In genomic region chr3:100035097-100035496, GRCm38 (mm10) we compare ENCODE assay signal across 23 mouse cellular contexts.
DNase-seq lines count a peak whose midpoint lies in the region; ATAC-seq lines count a peak whose summit lies in the region.
"Had no signal": no experiment of that assay in that cellular context is flagged by ENCODE, and none has a peak within 500 bp of the region (broad histone marks: within the 10 kb centered on the region; RNA-seq: fewer than 3 reads in every experiment).

No protein-coding gene starts in this region.

- ATAC-seq in forebrain, embryonic 16.5 days = peak; percentile 51; the same call in 1 of the 2 replicates
- ATAC-seq in midbrain, embryonic 12.5 days (ENCODE audit: low FRiP score, low read depth) = no peak
- no peak for ATAC-seq in midbrain, embryonic 16.5 days
- ATAC-seq in limb, embryonic 13.5 days (ENCODE audit: low FRiP score, low read depth) = peak; percentile 60
- ATAC-seq: inflammation-experienced regulatory T-cells, adult 6 months; midbrain, embryonic 15.5 days had no signal

- H3K4me1 ChIP-seq in forebrain, embryonic 16.5 days (replicated peaks; ENCODE audit: control insufficient read depth, insufficient read depth, low read length) = peaks cover 8% of the 10 kb centered on the region; the same call in 1 of the 2 replicates
- no peaks in the 10 kb centered on the region; the same call in 1 of the 2 replicates for H3K4me1 ChIP-seq in forebrain, embryonic 10.5 days
- H3K4me1 ChIP-seq in midbrain, embryonic 12.5 days = 0 out of 2 replicates have a peak, but pooled peaks cover 3% of the 10 kb centered on the region
- H3K4me1 ChIP-seq in midbrain, embryonic 16.5 days (ENCODE audit: control insufficient read depth, insufficient read depth, low read length) = no peaks in the 10 kb centered on the region
- peaks cover 57% of the 10 kb centered on the region for H3K4me1 ChIP-seq in limb, embryonic 13.5 days
- H3K4me1 ChIP-seq: heart, embryonic 10.5 days; heart, embryonic 15.5 days; midbrain, embryonic 15.5 days; neural tube, embryonic 12.5 days had no signal

- no peak overlapping the region for H3K4me3 ChIP-seq in forebrain, embryonic 16.5 days (replicated peaks; ENCODE audit: low read length)
- no peak overlapping the region for H3K4me3 ChIP-seq in forebrain, embryonic 10.5 days
- H3K4me3 ChIP-seq in midbrain, embryonic 12.5 days = no peak overlapping the region
- no peak overlapping the region for H3K4me3 ChIP-seq in midbrain, embryonic 16.5 days (ENCODE audit: low read depth, low read length)
- H3K4me3 ChIP-seq in limb, embryonic 13.5 days = no peak overlapping the region
- H3K4me3 ChIP-seq: heart, embryonic 10.5 days; heart, embryonic 15.5 days; midbrain, embryonic 15.5 days; neural tube, embryonic 12.5 days had no signal

- WGBS in forebrain, embryonic 16.5 days = 57% methylated on average over 3 of the region's 3 CpGs
- WGBS in forebrain, embryonic 10.5 days = 81% methylated on average over 3 of the region's 3 CpGs
- WGBS in midbrain, embryonic 12.5 days = 77% methylated on average over 3 of the region's 3 CpGs
- WGBS in midbrain, embryonic 16.5 days = 64% methylated on average over 3 of the region's 3 CpGs
- 66% methylated on average over 3 of the region's 3 CpGs for WGBS in limb, embryonic 13.5 days

- no peak for DNase-seq in forebrain, embryonic 10.5 days (ENCODE audit: extremely low spot score, low spot score)
- no peak for DNase-seq in ovary, postnatal 10 days (ENCODE audit: low spot score)
- DNase-seq: adrenal gland, postnatal 36 days; B cell, adult 2 months; cerebellum, postnatal 14 days; gastrocnemius, postnatal 10 days; kidney, adult 11 months; kidney, postnatal 25 days; liver; lung, embryonic 14.5 days; lung, postnatal 14 days; thymus, adult 2 months had no signal

- no peaks in the 10 kb centered on the region for H3K36me3 ChIP-seq in forebrain, embryonic 16.5 days (ENCODE audit: control insufficient read depth, insufficient read depth)
- no peaks in the 10 kb centered on the region for H3K36me3 ChIP-seq in forebrain, embryonic 10.5 days (replicated peaks)
- no peaks in the 10 kb centered on the region for H3K36me3 ChIP-seq in midbrain, embryonic 12.5 days
- H3K36me3 ChIP-seq in midbrain, embryonic 16.5 days (ENCODE audit: control insufficient read depth, insufficient read depth, low read length) = no peaks in the 10 kb centered on the region
- no peaks in the 10 kb centered on the region for H3K36me3 ChIP-seq in limb, embryonic 13.5 days
- H3K36me3 ChIP-seq: heart, embryonic 10.5 days; heart, embryonic 15.5 days; midbrain, embryonic 15.5 days; neural tube, embryonic 12.5 days had no signal

- no peak overlapping the region for H3K9ac ChIP-seq in forebrain, embryonic 16.5 days (replicated peaks; ENCODE audit: low read depth, low read length)
- no peak overlapping the region for H3K9ac ChIP-seq in midbrain, embryonic 12.5 days (replicated peaks)
- no peak overlapping the region for H3K9ac ChIP-seq in midbrain, embryonic 16.5 days (ENCODE audit: low read depth, low read length)
- H3K9ac ChIP-seq in limb, embryonic 13.5 days = no peak overlapping the region
- H3K9ac ChIP-seq: heart, embryonic 15.5 days; hindbrain, embryonic 14.5 days; liver, embryonic 14.5 days; lung, embryonic 14.5 days; midbrain, embryonic 15.5 days; neural tube, embryonic 12.5 days had no signal

- no peaks in the 10 kb centered on the region for H3K9me3 ChIP-seq in forebrain, embryonic 16.5 days (ENCODE audit: control insufficient read depth, low read length)
- no peaks in the 10 kb centered on the region for H3K9me3 ChIP-seq in forebrain, embryonic 10.5 days
- H3K9me3 ChIP-seq in midbrain, embryonic 12.5 days = no peaks in the 10 kb centered on the region
- no peaks in the 10 kb centered on the region for H3K9me3 ChIP-seq in midbrain, embryonic 16.5 days (replicated peaks; ENCODE audit: control insufficient read depth, low read length, poor library complexity, severe bottlenecking)
- no peaks in the 10 kb centered on the region for H3K9me3 ChIP-seq in limb, embryonic 13.5 days
- H3K9me3 ChIP-seq: heart, embryonic 10.5 days; heart, embryonic 15.5 days; midbrain, embryonic 15.5 days; neural tube, embryonic 12.5 days had no signal

- no peaks in the 10 kb centered on the region for H3K27me3 ChIP-seq in forebrain, embryonic 16.5 days (replicated peaks; ENCODE audit: control insufficient read depth, insufficient read depth, low read length)
- no peaks in the 10 kb centered on the region for H3K27me3 ChIP-seq in forebrain, embryonic 10.5 days (ENCODE audit: poor library complexity, severe bottlenecking)
- H3K27me3 ChIP-seq in midbrain, embryonic 12.5 days = no peaks in the 10 kb centered on the region
- no peaks in the 10 kb centered on the region for H3K27me3 ChIP-seq in midbrain, embryonic 16.5 days (ENCODE audit: control insufficient read depth, insufficient read depth, low read depth, low read length)
- 0 out of 2 replicates have a peak, but pooled peaks cover 4% of the 10 kb centered on the region for H3K27me3 ChIP-seq in limb, embryonic 13.5 days
- H3K27me3 ChIP-seq: heart, embryonic 15.5 days; midbrain, embryonic 15.5 days; neural tube, embryonic 12.5 days had no signal

- H3K27ac ChIP-seq in forebrain, embryonic 16.5 days (ENCODE audit: low read length) = peak overlapping the region; percentile 47; the same call in 1 of the 2 replicates
- no peak overlapping the region for H3K27ac ChIP-seq in forebrain, embryonic 10.5 days
- 0 out of 2 replicates have a peak overlapping the region, but pooled peaks have one; percentile 20 for H3K27ac ChIP-seq in midbrain, embryonic 12.5 days (replicated peaks)
- H3K27ac ChIP-seq in midbrain, embryonic 16.5 days (ENCODE audit: low read length) = no peak overlapping the region
- peak overlapping the region; percentile 15; the same call in 1 of the 2 replicates for H3K27ac ChIP-seq in limb, embryonic 13.5 days
- H3K27ac ChIP-seq: heart, embryonic 10.5 days; heart, embryonic 15.5 days; hindbrain, embryonic 14.5 days; liver, embryonic 14.5 days; midbrain, embryonic 15.5 days; neural tube, embryonic 12.5 days had no signal

- H3K4me2 ChIP-seq in forebrain, embryonic 16.5 days (ENCODE audit: low read length) = 0 out of 2 replicates have a peak overlapping the region, but pooled peaks have one; percentile 16
- H3K4me2 ChIP-seq in midbrain, embryonic 12.5 days (replicated peaks) = no peak overlapping the region
- no peak overlapping the region for H3K4me2 ChIP-seq in midbrain, embryonic 16.5 days (ENCODE audit: low read length)
- peak overlapping the region; percentile 25; the same call in 1 of the 2 replicates for H3K4me2 ChIP-seq in limb, embryonic 13.5 days (replicated peaks)
- H3K4me2 ChIP-seq: heart, embryonic 15.5 days; hindbrain, embryonic 14.5 days; lung, embryonic 14.5 days; midbrain, embryonic 15.5 days; neural tube, embryonic 12.5 days had no signal

Comparison
In these comparisons a context has a peak if more than half of its experiments do, and no peak if none do; other contexts are left out.
1. H3K27ac ChIP-seq: peak in forebrain, embryonic 16.5 days (single experiment), midbrain, embryonic 12.5 days (single experiment) and limb, embryonic 13.5 days (single experiment); none in forebrain, embryonic 10.5 days (single experiment) and midbrain, embryonic 16.5 days (single experiment).
2. ATAC-seq: peak in forebrain, embryonic 16.5 days (single experiment) and limb, embryonic 13.5 days (single experiment); none in midbrain, embryonic 12.5 days (single experiment) and midbrain, embryonic 16.5 days (single experiment).
3. H3K4me2 ChIP-seq: peak in forebrain, embryonic 16.5 days (single experiment) and limb, embryonic 13.5 days (single experiment); none in midbrain, embryonic 12.5 days (single experiment) and midbrain, embryonic 16.5 days (single experiment).